Mouse (Mus musculus): ENCODE data around the gene Wdr12. TPM values are rescaled to one million over a fixed set of nuclear protein-coding genes. Genes with fewer than 3 reads are reported as not detected.
"Not testable (repeated sequence)": the region's sequence is repeated elsewhere in the genome, so short reads cannot be mapped to it uniquely, and the experiment has no call there.

The Wdr12 gene
- polyA plus RNA-seq, 1 experiment from 2014 or later, result 74.4 TPM

GRCm38 (mm10) chr1:60054659-60055058 is 43.8 kb downstream of the Wdr12 start:
- no peaks in the 10 kb centered on the region for H3K4me1 ChIP-seq
- no peak overlapping the region for H3K4me3 ChIP-seq
- no peaks in the 10 kb centered on the region for H3K9me3 ChIP-seq
- H3K27ac ChIP-seq, result no peak overlapping the region
- 46% methylated on average over 3 of the region's 3 CpGs for WGBS
- DNase-seq (ENCODE audit: extremely low spot score, low spot score), result no peak
- H3K36me3 ChIP-seq (replicated peaks), result no peaks in the 10 kb centered on the region
- H3K27me3 ChIP-seq (ENCODE audit: poor library complexity, severe bottlenecking), result no peaks in the 10 kb centered on the region

- H3K4me1 ChIP-seq; H3K36me3 ChIP-seq (replicated peaks); H3K4me3 ChIP-seq; H3K9me3 ChIP-seq; DNase-seq (ENCODE audit: extremely low spot score, low spot score); H3K27ac ChIP-seq: not testable (repeated sequence)
- peaks cover 24% of the 10 kb centered on the region for H3K27me3 ChIP-seq (ENCODE audit: poor library complexity, severe bottlenecking)
- WGBS, result 96% methylated on average over 5 of the region's 5 CpGs
Measured at GRCm38 (mm10) chr1:60047481-60047880, 51.0 kb downstream of the Wdr12 start.

GRCm38 (mm10) chr1:60044595-60044994 is 53.9 kb downstream of the Wdr12 start:
- Histone ChIP-seq H3K4me3 (no peak overlapping the region), H3K27ac (no peak overlapping the region), H3K9me3 (0 out of 2 replicates have a peak, but pooled peaks cover 4% of the 10 kb centered on the region), H3K4me1 (peaks cover 8% of the 10 kb centered on the region), H3K36me3 (replicated peaks) (no peaks in the 10 kb centered on the region), H3K27me3 (ENCODE audit: poor library complexity, severe bottlenecking) (peaks cover 34% of the 10 kb centered on the region)
- no peak for DNase-seq (ENCODE audit: extremely low spot score, low spot score)
- 94% methylated on average over 1 of the region's 1 CpGs for WGBS

GRCm38 (mm10) chr1:60042796-60043469 is 55.5 kb downstream of the Wdr12 start, which contains the start of gene Ica1l:
TSS of gene Ica1l (minus strand) at chr1:60043184.
- peaks cover 8% of the 10 kb centered on the region for H3K4me1 ChIP-seq
- peaks cover 34% of the 10 kb centered on the region for H3K27me3 ChIP-seq (ENCODE audit: poor library complexity, severe bottlenecking)
- H3K27ac ChIP-seq, result peak within 1 kb of the TSS; percentile 81
- no peaks in the 10 kb centered on the region for H3K36me3 ChIP-seq (replicated peaks)
- DNase-seq (ENCODE audit: extremely low spot score, low spot score), result peak; percentile 58
- 4% methylated on average over 90 of the region's 99 CpGs for WGBS
- 0 out of 2 replicates have a peak, but pooled peaks cover 4% of the 10 kb centered on the region for H3K9me3 ChIP-seq
- H3K4me3 ChIP-seq, result peak within 1 kb of the TSS; percentile 76

GRCm38 (mm10) chr1:60042398-60042795 is 56.0 kb downstream of the Wdr12 start:
- peak overlapping the region; percentile 81 for H3K27ac ChIP-seq
- DNase-seq (ENCODE audit: extremely low spot score, low spot score), result no peak

GRCm38 (mm10) chr1:60035044-60035443 is 63.4 kb downstream of the Wdr12 start:
- no peak for DNase-seq (ENCODE audit: extremely low spot score, low spot score)
- H3K36me3 ChIP-seq (replicated peaks), result no peaks in the 10 kb centered on the region
- H3K4me1 ChIP-seq, result no peaks in the 10 kb centered on the region
- H3K4me3 ChIP-seq, result no peak overlapping the region
- no peaks in the 10 kb centered on the region for H3K9me3 ChIP-seq
- 92% methylated on average over 2 of the region's 2 CpGs for WGBS
- H3K27ac ChIP-seq, result no peak overlapping the region
- H3K27me3 ChIP-seq (ENCODE audit: poor library complexity, severe bottlenecking), result no peaks in the 10 kb centered on the region

More at GRCm38 (mm10) chr1:60042398-60042795, 56.0 kb downstream of the Wdr12 start:
- 4% methylated on average over 19 of the region's 19 CpGs for WGBS
- H3K27me3 ChIP-seq (ENCODE audit: poor library complexity, severe bottlenecking), result peaks cover 34% of the 10 kb centered on the region
- no peaks in the 10 kb centered on the region for H3K36me3 ChIP-seq (replicated peaks)
- peaks cover 8% of the 10 kb centered on the region for H3K4me1 ChIP-seq
- H3K9me3 ChIP-seq, result 0 out of 2 replicates have a peak, but pooled peaks cover under 1% of the 10 kb centered on the region
- peak overlapping the region; percentile 76 for H3K4me3 ChIP-seq

Other genes starting within 250 kb of the Wdr12 start
- gene Fam117b, start 185.6 kb downstream of the Wdr12 start, polyA plus RNA-seq (2016; fragmentation: Nextera tagmentation; extraction: Ambion mirVana), result 9.1 TPM in 2 replicates
- gene Ica1l, start 55.5 kb downstream of the Wdr12 start, polyA plus RNA-seq (2016; fragmentation: Nextera tagmentation; extraction: Ambion mirVana), result 0.97 and 1.3 TPM in 2 replicates
- gene Carf, start 398 bp downstream of the Wdr12 start, polyA plus RNA-seq (2016; fragmentation: Nextera tagmentation; extraction: Ambion mirVana), result 5.3 and 5.8 TPM in 2 replicates
- 7.1 and 9.0 TPM in 2 replicates for gene Nbeal1, start 82.0 kb upstream of the Wdr12 start, polyA plus RNA-seq (2016; fragmentation: Nextera tagmentation; extraction: Ambion mirVana)
- 23.9 and 25.6 TPM in 2 replicates for gene Cyp20a1, start 244.7 kb upstream of the Wdr12 start, polyA plus RNA-seq (2016; fragmentation: Nextera tagmentation; extraction: Ambion mirVana)

All from forebrain, embryonic 10.5 days (tissue).